In genomic region chr6:30982372-30982980, GRCm38 (mm10) we compare ENCODE assay signal across 9 mouse cellular contexts. TPM values are rescaled to one million over a fixed set of nuclear protein-coding genes. Genes with fewer than 3 reads are reported as not detected.
A peak's percentile ranks its signal among the peaks of the same experiment; 100 is the strongest.
DNase-seq lines count a peak whose midpoint lies in the region; ATAC-seq lines count a peak whose summit lies in the region.
"Had no signal": no experiment of that assay in that cellular context is flagged by ENCODE, and none has a peak within 500 bp of the region (broad histone marks: within the 10 kb centered on the region; RNA-seq: fewer than 3 reads in every experiment).

No protein-coding gene starts in this region.

- no peak overlapping the region for H3K9ac ChIP-seq in intestine, embryonic 15.5 days
- H3K9ac ChIP-seq: liver, embryonic 13.5 days had no signal

- WGBS in intestine, embryonic 15.5 days = 15% methylated on average over 13 of the region's 13 CpGs

- no peaks in the 10 kb centered on the region for H3K27me3 ChIP-seq in intestine, embryonic 15.5 days (replicated peaks)

- no peak overlapping the region for H3K4me3 ChIP-seq in intestine, embryonic 15.5 days (replicated peaks)
- H3K4me3 ChIP-seq: liver, embryonic 13.5 days had no signal

- H3K4me2 ChIP-seq in intestine, embryonic 15.5 days (replicated peaks) = peak overlapping the region; percentile 42
- H3K4me2 ChIP-seq: liver, embryonic 13.5 days had no signal

- H3K9me3 ChIP-seq in intestine, embryonic 15.5 days = no peaks in the 10 kb centered on the region
- H3K9me3 ChIP-seq: liver, embryonic 13.5 days had no signal

- no peak overlapping the region for H3K27ac ChIP-seq in intestine, embryonic 15.5 days
- H3K27ac ChIP-seq: liver, embryonic 13.5 days had no signal

- DNase-seq in embryo, embryonic 10 days (ENCODE audit: low spot score) = peak; percentile 14
- DNase-seq in embryo, embryonic 9.5 days (ENCODE audit: extremely low spot score) = no peak
- DNase-seq in thymus, postnatal 0 days (ENCODE audit: low spot score) = peak; percentile 30
- no peak for DNase-seq in thymus, postnatal 36 days
- peak; percentile 46 for DNase-seq in retina, postnatal 1 day
- DNase-seq in thymus, postnatal 14 days = no peak
- DNase-seq in ovary, postnatal 10 days (ENCODE audit: low spot score) = no peak
- DNase-seq: liver, embryonic 13.5 days had no signal

- no peaks in the 10 kb centered on the region for H3K36me3 ChIP-seq in intestine, embryonic 15.5 days
- H3K36me3 ChIP-seq: liver, embryonic 13.5 days had no signal

- H3K4me1 ChIP-seq in intestine, embryonic 15.5 days (replicated peaks) = no peaks in the 10 kb centered on the region
- H3K4me1 ChIP-seq: liver, embryonic 13.5 days had no signal

- no peak for ATAC-seq in intestine, embryonic 15.5 days

RNA-seq across cellular contexts. Expression of gene Klf14, which starts 23.6 kb away (rescaled TPM):
- 0.83 and 1.1 TPM in 2 replicates for polyA plus RNA-seq in thymus, postnatal 0 days (2015; fragmentation: Nextera tagmentation; extraction: Ambion mirVana)
- 2.8 and 3.4 TPM in 2 replicates for polyA plus RNA-seq in intestine, embryonic 15.5 days (2015; fragmentation: Nextera tagmentation; extraction: Ambion mirVana)

Comparison
In these comparisons a context has a peak if more than half of its experiments do, and no peak if none do; other contexts are left out.
1. DNase-seq: peak in embryo, embryonic 10 days (single experiment), thymus, postnatal 0 days (single experiment) and retina, postnatal 1 day (single experiment); none in embryo, embryonic 9.5 days (single experiment), thymus, postnatal 36 days (0 of 2), thymus, postnatal 14 days (single experiment) and ovary, postnatal 10 days (single experiment).